Comparison of ENCODE assay signal across 1 mouse cellular context in the genomic region with DNA sequence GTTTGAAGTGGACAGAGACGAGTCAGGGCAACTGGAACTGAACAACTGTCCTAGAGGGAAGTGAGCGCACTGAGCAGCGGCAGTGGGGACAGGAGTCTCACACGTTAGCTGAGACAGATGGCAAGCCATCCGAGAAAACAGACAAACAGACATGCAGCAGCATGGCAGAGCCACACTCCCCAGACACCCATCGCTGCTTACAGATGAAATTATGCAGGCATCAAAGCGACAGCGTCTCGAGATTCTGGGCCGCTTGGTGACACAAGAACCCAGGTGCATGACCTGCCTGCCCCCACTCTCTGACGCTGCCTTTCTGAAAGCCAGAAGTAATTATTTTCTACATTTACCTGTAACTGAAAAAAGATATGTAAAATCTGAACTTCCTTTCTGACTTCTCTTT.
TF ChIP-seq lines count a peak whose summit lies in the region.

No protein-coding gene starts in this region.

TF ChIP-seq in CH12.LX, 34 proteins besides CTCF, POLR2A, EP300 and RAD21:
- TF ChIP-seq SIN3A (IDR thresholded peaks at IDR 0.05; ENCODE audit: low read length) = no peak
- no peak for TF ChIP-seq MXI1 (IDR thresholded peaks at IDR 0.05; ENCODE audit: low read depth, low read length)
- TF ChIP-seq TBP (conservative IDR thresholded peaks at IDR 0.05; ENCODE audit: low read depth, low read length) = 0 out of 2 replicates have a peak, but pooled peaks have one; percentile 20
- no peak for TF ChIP-seq ZC3H11A (IDR thresholded peaks at IDR 0.05; ENCODE audit: low read depth, low read length)
- TF ChIP-seq TCF12 (IDR thresholded peaks at IDR 0.05; ENCODE audit: low read depth, low read length) = peak; percentile 14; the same call in 1 of the 2 replicates
- TF ChIP-seq USF1 (IDR thresholded peaks at IDR 0.05; ENCODE audit: low read depth, low read length) = no peak
- TF ChIP-seq ZMIZ1 (IDR thresholded peaks at IDR 0.05; ENCODE audit: low read depth, low read length) = no peak
- 0 out of 2 replicates have a peak, but pooled peaks have one; percentile 5 for TF ChIP-seq BHLHE40 (IDR thresholded peaks at IDR 0.05; ENCODE audit: low read depth, low read length)
- no peak for TF ChIP-seq USF2 (conservative IDR thresholded peaks at IDR 0.05; ENCODE audit: low read depth, low read length)
- TF ChIP-seq RCOR1 (conservative IDR thresholded peaks at IDR 0.05; ENCODE audit: low read depth, low read length) = no peak
- 0 out of 2 replicates have a peak, but pooled peaks have one; percentile 46 for TF ChIP-seq IRF4 (IDR thresholded peaks at IDR 0.05; ENCODE audit: low read depth, low read length)
